ENCODE assay signal across 15 mouse cellular contexts in genomic region chr4:59254397-59254796, GRCm38 (mm10).
DNase-seq lines count a peak whose midpoint lies in the region; ATAC-seq and TF ChIP-seq lines count a peak whose summit lies in the region.
"Had no signal": no experiment of that assay in that cellular context is flagged by ENCODE, and none has a peak within 500 bp of the region (broad histone marks: within the 10 kb centered on the region; RNA-seq: fewer than 3 reads in every experiment).

No protein-coding gene starts in this region.

- H3K4me1 ChIP-seq in spleen, adult 2 months (ENCODE audit: control insufficient read depth, insufficient read depth, insufficient read length), result peaks cover 33% of the 10 kb centered on the region; the same call in 1 of the 2 replicates
- H3K4me1 ChIP-seq in liver, embryonic 16.5 days (ENCODE audit: control insufficient read depth, low read depth, low read length), result peaks cover 20% of the 10 kb centered on the region
- H3K4me1 ChIP-seq: limb, embryonic 15.5 days had no signal

- no peaks in the 10 kb centered on the region for H3K9me3 ChIP-seq in liver, embryonic 16.5 days (replicated peaks; ENCODE audit: control insufficient read depth, low read length)
- H3K9me3 ChIP-seq: heart, embryonic 10.5 days; limb, embryonic 15.5 days had no signal

- no peak overlapping the region for H3K9ac ChIP-seq in liver, embryonic 16.5 days (ENCODE audit: low read depth, low read length)
- H3K9ac ChIP-seq: forebrain, postnatal 0 days; limb, embryonic 15.5 days had no signal

- TF ChIP-seq CTCF in spleen, adult 2 months (IDR thresholded peaks at IDR 0.05; ENCODE audit: extremely low read depth, insufficient read depth, insufficient read length, insufficient replicate concordance), result no peak

- ATAC-seq in liver, embryonic 16.5 days (ENCODE audit: low read depth), result no peak
- ATAC-seq: forebrain, postnatal 0 days had no signal

- TF ChIP-seq POLR2A in spleen, adult 2 months (IDR thresholded peaks at IDR 0.05; ENCODE audit: low read depth, low read length), result no peak

- H3K27ac ChIP-seq in spleen, adult 2 months (ENCODE audit: insufficient read depth, low read length), result peak overlapping the region; percentile 77; the same call in 1 of the 2 replicates
- peak overlapping the region; percentile 7; the same call in 1 of the 2 replicates for H3K27ac ChIP-seq in liver, embryonic 16.5 days (ENCODE audit: low read length)
- H3K27ac ChIP-seq: heart, embryonic 10.5 days; kidney, postnatal 0 days; left cerebral cortex, adult 2 months; limb, embryonic 15.5 days had no signal

- peak; percentile 49 to 84 for DNase-seq in spleen, adult 2 months (ENCODE audit: low read depth in 1 of 2, low spot score in 2 of 2)
- DNase-seq in spleen, postnatal 4 days (ENCODE audit: low spot score in 2 of 2), result no peak
- peak; percentile 80 for DNase-seq in T-cell, adult 2 months (ENCODE audit: low spot score)
- DNase-seq in cerebellum, adult 9-11 months, result no peak
- DNase-seq in layer of hippocampus, postnatal 36 days, result no peak
- no peak for DNase-seq in cerebellum, adult 9-10 months
- DNase-seq: cerebellum, adult 11-12 months; forebrain, postnatal 0 days; gastrocnemius, postnatal 14 days; heart, postnatal 36 days had no signal

- WGBS in spleen, adult 2 months, result 11% methylated on average over 6 of the region's 6 CpGs
- 50% methylated on average over 6 of the region's 6 CpGs for WGBS in liver, embryonic 16.5 days (ENCODE audit: insufficient replicate concordance)

- H3K4me3 ChIP-seq in spleen, adult 2 months (ENCODE audit: extremely low read depth, insufficient read depth, insufficient read length), result peak overlapping the region; percentile 39; the same call in 1 of the 2 replicates
- H3K4me3 ChIP-seq in liver, embryonic 16.5 days (ENCODE audit: low read depth, low read length), result no peak overlapping the region
- H3K4me3 ChIP-seq: heart, embryonic 10.5 days; left cerebral cortex, adult 2 months; limb, embryonic 15.5 days had no signal

- H3K4me2 ChIP-seq in liver, embryonic 16.5 days (ENCODE audit: low read depth, low read length), result no peak overlapping the region
- H3K4me2 ChIP-seq: limb, embryonic 15.5 days had no signal

- no peaks in the 10 kb centered on the region for H3K27me3 ChIP-seq in spleen, adult 2 months (ENCODE audit: control insufficient read depth, insufficient read depth, low read length)
- no peaks in the 10 kb centered on the region for H3K27me3 ChIP-seq in liver, embryonic 16.5 days (ENCODE audit: control insufficient read depth, insufficient read depth, low read depth, low read length)
- H3K27me3 ChIP-seq: limb, embryonic 15.5 days had no signal

- H3K36me3 ChIP-seq in spleen, adult 2 months (ENCODE audit: control insufficient read depth, insufficient read depth, low read length), result no peaks in the 10 kb centered on the region
- H3K36me3 ChIP-seq in liver, embryonic 16.5 days (ENCODE audit: control insufficient read depth, insufficient read depth), result no peaks in the 10 kb centered on the region
- H3K36me3 ChIP-seq: heart, embryonic 10.5 days; limb, embryonic 15.5 days had no signal

Comparison
In these comparisons a context has a peak if more than half of its experiments do, and no peak if none do; other contexts are left out.
1. DNase-seq: peak in spleen, adult 2 months (2 of 2) and T-cell, adult 2 months (single experiment); none in spleen, postnatal 4 days (0 of 2), cerebellum, adult 9-11 months (single experiment), layer of hippocampus, postnatal 36 days (0 of 2) and cerebellum, adult 9-10 months (single experiment).